ENCODE assay signal across 23 mouse cellular contexts in genomic region chr11:114644122-114644521, GRCm38 (mm10). TPM values are rescaled to one million over a fixed set of nuclear protein-coding genes. Genes with fewer than 3 reads are reported as not detected.
DNase-seq lines count a peak whose midpoint lies in the region; ATAC-seq and TF ChIP-seq lines count a peak whose summit lies in the region.
"Had no signal": no experiment of that assay in that cellular context is flagged by ENCODE, and none has a peak within 500 bp of the region (broad histone marks: within the 10 kb centered on the region; RNA-seq: fewer than 3 reads in every experiment).

No protein-coding gene starts in this region.

- DNase-seq in embryo, embryonic 10 days (ENCODE audit: low spot score), result peak; percentile 55
- no peak for DNase-seq in embryo, embryonic 9.5 days (ENCODE audit: extremely low spot score)
- DNase-seq in kidney, postnatal 0 days (ENCODE audit: low spot score), result no peak
- DNase-seq in kidney, adult 11 months, result no peak
- peak; percentile 20 for DNase-seq in neural tube, embryonic 10.5 days (ENCODE audit: extremely low spot score, low spot score)
- no peak for DNase-seq in left cerebral cortex, postnatal 10 days (ENCODE audit: extremely low spot score in 1 of 2, low spot score in 2 of 2)
- DNase-seq: adrenal gland, adult 8-10 months; adrenal gland, postnatal 36 days; B cell, adult 2 months; cerebellum, adult 11 months; cerebellum, adult 8-10 months; cerebellum, postnatal 14 days; gastrocnemius, postnatal 14 days; heart, adult 2 months; heart, postnatal 14 days had no signal

- 53% methylated on average over 2 of the region's 2 CpGs for WGBS in kidney, postnatal 0 days
- WGBS in neural tube, embryonic 15.5 days, result 48% methylated on average over 2 of the region's 2 CpGs

- no peaks in the 10 kb centered on the region for H3K9me3 ChIP-seq in kidney, postnatal 0 days (replicated peaks; ENCODE audit: low read length)
- no peaks in the 10 kb centered on the region for H3K9me3 ChIP-seq in neural tube, embryonic 15.5 days (replicated peaks)
- H3K9me3 ChIP-seq: heart, embryonic 15.5 days; hindbrain, embryonic 13.5 days had no signal

- H3K9ac ChIP-seq in kidney, postnatal 0 days (ENCODE audit: low read depth, low read length), result no peak overlapping the region
- no peak overlapping the region for H3K9ac ChIP-seq in neural tube, embryonic 15.5 days (replicated peaks)
- H3K9ac ChIP-seq: embryonic facial prominence, embryonic 13.5 days; heart, embryonic 15.5 days; hindbrain, embryonic 13.5 days had no signal

- ATAC-seq in kidney, postnatal 0 days (replicated peaks; ENCODE audit: low FRiP score, low read depth), result no peak
- no peak for ATAC-seq in neural tube, embryonic 15.5 days (ENCODE audit: low FRiP score)
- ATAC-seq: CD4-positive, CD25-positive, alpha-beta regulatory T cell, adult 4 months; forebrain, embryonic 14.5 days had no signal

- 0 out of 2 replicates have a peak, but pooled peaks cover 7% of the 10 kb centered on the region for H3K27me3 ChIP-seq in kidney, postnatal 0 days (ENCODE audit: insufficient read depth, low read length)
- H3K27me3 ChIP-seq in neural tube, embryonic 15.5 days (replicated peaks), result peaks cover 10% of the 10 kb centered on the region

- H3K27ac ChIP-seq in kidney, postnatal 0 days, result no peak overlapping the region
- H3K27ac ChIP-seq in neural tube, embryonic 15.5 days (replicated peaks), result no peak overlapping the region
- H3K27ac ChIP-seq: embryonic facial prominence, embryonic 13.5 days; heart, adult 2 months; heart, embryonic 15.5 days; hindbrain, embryonic 13.5 days had no signal

- H3K4me3 ChIP-seq in kidney, postnatal 0 days (replicated peaks; ENCODE audit: low read depth, low read length), result no peak overlapping the region
- H3K4me3 ChIP-seq in neural tube, embryonic 15.5 days (replicated peaks), result no peak overlapping the region
- H3K4me3 ChIP-seq: embryonic facial prominence, embryonic 13.5 days; heart, adult 2 months; heart, embryonic 15.5 days; hindbrain, embryonic 13.5 days had no signal

- no peaks in the 10 kb centered on the region for H3K4me1 ChIP-seq in kidney, postnatal 0 days (replicated peaks; ENCODE audit: insufficient read depth, low read length)
- H3K4me1 ChIP-seq in neural tube, embryonic 15.5 days, result peaks cover 18% of the 10 kb centered on the region

- 0 out of 2 replicates have a peak, but pooled peaks have one; percentile 11 for TF ChIP-seq CTCF in kidney, postnatal 0 days (IDR thresholded peaks at IDR 0.05; ENCODE audit: low read depth)

- no peaks in the 10 kb centered on the region for H3K36me3 ChIP-seq in kidney, postnatal 0 days (ENCODE audit: insufficient read depth, low read length)
- H3K36me3 ChIP-seq in neural tube, embryonic 15.5 days, result no peaks in the 10 kb centered on the region
- H3K36me3 ChIP-seq: embryonic facial prominence, embryonic 13.5 days; G1E; heart, embryonic 15.5 days; hindbrain, embryonic 13.5 days had no signal

- no peak overlapping the region for H3K4me2 ChIP-seq in kidney, postnatal 0 days (ENCODE audit: low read length)
- no peak overlapping the region for H3K4me2 ChIP-seq in neural tube, embryonic 15.5 days
- H3K4me2 ChIP-seq: embryonic facial prominence, embryonic 13.5 days; heart, embryonic 11.5 days; heart, embryonic 15.5 days; hindbrain, embryonic 13.5 days had no signal

- intact Hi-C loops in left cerebral cortex, postnatal 10 days (cut with DNase I), result no loop called here

RNA-seq across cellular contexts. Expression of gene Rpl38, which starts 24.2 kb away (rescaled TPM):
- polyA plus RNA-seq in kidney, postnatal 0 days (2015; fragmentation: Nextera tagmentation; extraction: Ambion mirVana), result 1,186 and 1,429 TPM in 2 replicates
- polyA plus RNA-seq in neural tube, embryonic 15.5 days (2015; fragmentation: Nextera tagmentation; extraction: Ambion mirVana), result 804 and 844 TPM in 2 replicates
- total RNA-seq in left cerebral cortex, postnatal 10 days (2021), result 100 to 1,000 TPM; 902 to 927 TPM

RNA-seq across cellular contexts. Expression of gene Ttyh2, which starts 31.1 kb away (rescaled TPM):
- 22.6 and 25.3 TPM in 2 replicates for polyA plus RNA-seq in kidney, postnatal 0 days (2015; fragmentation: Nextera tagmentation; extraction: Ambion mirVana)
- 30.0 and 31.0 TPM in 2 replicates for polyA plus RNA-seq in neural tube, embryonic 15.5 days (2015; fragmentation: Nextera tagmentation; extraction: Ambion mirVana)
- total RNA-seq in left cerebral cortex, postnatal 10 days (2021), result 10 to 100 TPM; 21.7 TPM

Comparison
In these comparisons a context has a peak if more than half of its experiments do, and no peak if none do; other contexts are left out.
1. DNase-seq: peak in embryo, embryonic 10 days (single experiment) and neural tube, embryonic 10.5 days (single experiment); none in embryo, embryonic 9.5 days (single experiment), kidney, postnatal 0 days (single experiment), kidney, adult 11 months (single experiment) and left cerebral cortex, postnatal 10 days (0 of 2).